ENCODE assay signal across 11 mouse cellular contexts in genomic region chr12:28623195-28623594, GRCm38 (mm10). TPM values are rescaled to one million over a fixed set of nuclear protein-coding genes. Genes with fewer than 3 reads are reported as not detected.
DNase-seq lines count a peak whose midpoint lies in the region; ATAC-seq lines count a peak whose summit lies in the region.
"Had no signal": no experiment of that assay in that cellular context is flagged by ENCODE, and none has a peak within 500 bp of the region (broad histone marks: within the 10 kb centered on the region; RNA-seq: fewer than 3 reads in every experiment).

Gene Colec11, minus strand, starts transcription at chr12:28623377.

- H3K27me3 ChIP-seq in megakaryocyte, embryonic 14.5 days (replicated peaks) = peaks cover 14% of the 10 kb centered on the region
- H3K27me3 ChIP-seq in heart, embryonic 11.5 days (ENCODE audit: control insufficient read depth, insufficient read depth, low read length) = no peaks in the 10 kb centered on the region
- no peaks in the 10 kb centered on the region for H3K27me3 ChIP-seq in intestine, embryonic 16.5 days (replicated peaks; ENCODE audit: control insufficient read depth, insufficient read depth, low read length)
- no peaks in the 10 kb centered on the region for H3K27me3 ChIP-seq in forebrain, embryonic 16.5 days (replicated peaks; ENCODE audit: control insufficient read depth, insufficient read depth, low read length)

- peak within 1 kb of the TSS; percentile 79 for H3K4me3 ChIP-seq in megakaryocyte, embryonic 14.5 days (replicated peaks)
- H3K4me3 ChIP-seq in heart, embryonic 11.5 days (ENCODE audit: low read depth, low read length) = no peak within 1 kb of the TSS
- no peak within 1 kb of the TSS for H3K4me3 ChIP-seq in intestine, embryonic 16.5 days (ENCODE audit: low read length)
- H3K4me3 ChIP-seq in forebrain, embryonic 16.5 days (replicated peaks; ENCODE audit: low read length) = no peak within 1 kb of the TSS

- no peak for ATAC-seq in megakaryocyte, adult 5-6 weeks (ENCODE audit: poor library complexity, severe bottlenecking)
- ATAC-seq in heart, embryonic 11.5 days (replicated peaks; ENCODE audit: insufficient number of reproducible peaks, low FRiP score, low TSS enrichment) = peak; percentile 56; the same call in 1 of the 2 replicates
- ATAC-seq in intestine, embryonic 16.5 days = no peak
- no peak for ATAC-seq in forebrain, embryonic 16.5 days

- H3K4me1 ChIP-seq in megakaryocyte, embryonic 14.5 days = peaks cover 79% of the 10 kb centered on the region
- H3K4me1 ChIP-seq in heart, embryonic 11.5 days (ENCODE audit: control insufficient read depth, insufficient read depth, low read length) = peaks cover 19% of the 10 kb centered on the region
- H3K4me1 ChIP-seq in intestine, embryonic 16.5 days (ENCODE audit: control insufficient read depth, insufficient read depth, low read length) = peaks cover 9% of the 10 kb centered on the region
- H3K4me1 ChIP-seq in forebrain, embryonic 16.5 days (replicated peaks; ENCODE audit: control insufficient read depth, insufficient read depth, low read length) = 0 out of 2 replicates have a peak, but pooled peaks cover 5% of the 10 kb centered on the region

- H3K27ac ChIP-seq in heart, embryonic 11.5 days (ENCODE audit: low read depth, low read length) = peak within 1 kb of the TSS; percentile 63
- H3K27ac ChIP-seq in intestine, embryonic 16.5 days (ENCODE audit: low read length) = 0 out of 2 replicates have a peak within 1 kb of the TSS, but pooled peaks have one; percentile 19
- H3K27ac ChIP-seq in forebrain, embryonic 16.5 days (ENCODE audit: low read length) = no peak within 1 kb of the TSS

- no peaks in the 10 kb centered on the region for H3K9me3 ChIP-seq in megakaryocyte, embryonic 14.5 days
- H3K9me3 ChIP-seq in heart, embryonic 11.5 days (replicated peaks; ENCODE audit: control insufficient read depth, low read length) = no peaks in the 10 kb centered on the region
- no peaks in the 10 kb centered on the region for H3K9me3 ChIP-seq in intestine, embryonic 16.5 days (ENCODE audit: control insufficient read depth, low read length)
- H3K9me3 ChIP-seq in forebrain, embryonic 16.5 days (ENCODE audit: control insufficient read depth, low read length) = no peaks in the 10 kb centered on the region

- WGBS in heart, embryonic 11.5 days (ENCODE audit: insufficient replicate concordance) = 19% methylated on average over 5 of the region's 5 CpGs
- 28% methylated on average over 5 of the region's 5 CpGs for WGBS in intestine, embryonic 16.5 days
- 72% methylated on average over 5 of the region's 5 CpGs for WGBS in forebrain, embryonic 16.5 days

- DNase-seq in lung, postnatal 4 days = peak; percentile 11 to 55
- no peak for DNase-seq in adipocyte (ENCODE audit: low spot score)
- no peak for DNase-seq in adrenal gland, postnatal 14 days
- DNase-seq: thymus, postnatal 25 days had no signal

- peaks cover 10% of the 10 kb centered on the region for H3K36me3 ChIP-seq in megakaryocyte, embryonic 14.5 days (replicated peaks; ENCODE audit: low read length)
- peaks cover 2% of the 10 kb centered on the region for H3K36me3 ChIP-seq in heart, embryonic 11.5 days (ENCODE audit: control insufficient read depth, insufficient read depth, low read length)
- H3K36me3 ChIP-seq in intestine, embryonic 16.5 days (ENCODE audit: control insufficient read depth, insufficient read depth, low read length) = no peaks in the 10 kb centered on the region
- H3K36me3 ChIP-seq in forebrain, embryonic 16.5 days (ENCODE audit: control insufficient read depth, insufficient read depth) = no peaks in the 10 kb centered on the region

- H3K9ac ChIP-seq in heart, embryonic 11.5 days (ENCODE audit: low read depth, low read length) = no peak within 1 kb of the TSS
- no peak within 1 kb of the TSS for H3K9ac ChIP-seq in intestine, embryonic 16.5 days (ENCODE audit: low read depth, low read length)
- H3K9ac ChIP-seq in forebrain, embryonic 16.5 days (replicated peaks; ENCODE audit: low read depth, low read length) = no peak within 1 kb of the TSS

- H3K4me2 ChIP-seq in heart, embryonic 11.5 days = peak within 1 kb of the TSS; percentile 53; the same call in 1 of the 2 replicates
- H3K4me2 ChIP-seq in intestine, embryonic 16.5 days (ENCODE audit: low read depth, low read length) = no peak within 1 kb of the TSS
- H3K4me2 ChIP-seq in forebrain, embryonic 16.5 days (ENCODE audit: low read length) = no peak within 1 kb of the TSS
- H3K4me2 ChIP-seq: midbrain, embryonic 11.5 days had no signal

RNA-seq across cellular contexts. Expression of gene Colec11, which starts in this region (rescaled TPM):
- 20.7 and 32.6 TPM in 2 replicates for polyA plus RNA-seq in megakaryocyte, embryonic 14.5 days (2012; ENCODE audit: insufficient read depth, low replicate concordance)
- 0.25 TPM in 1 of 2 replicates, not detected in the other for total RNA-seq in megakaryocyte, adult 5-6 weeks (2015)
- total RNA-seq in megakaryocyte, adult 5-6 weeks (2017) = 0.92 TPM in 1 of 2 replicates, not detected in the other
- 8.4 and 9.2 TPM in 2 replicates for polyA plus RNA-seq in heart, embryonic 11.5 days (2014; fragmentation: Nextera tagmentation; extraction: Ambion mirVana)
- 0.97 and 1.8 TPM in 2 replicates for polyA plus RNA-seq in intestine, embryonic 16.5 days (2015; fragmentation: Nextera tagmentation; extraction: Ambion mirVana)
- polyA plus RNA-seq in forebrain, embryonic 16.5 days (2015; fragmentation: Nextera tagmentation; extraction: Ambion mirVana) = 0.34 and 0.60 TPM in 2 replicates
- total RNA-seq in adrenal gland, postnatal 14 days (2021) = 2.3 and 7.7 TPM in 2 replicates
- total RNA-seq: hematopoietic stem cell, adult 5-6 weeks had no signal

Comparison
In these comparisons a context has a peak if more than half of its experiments do, and no peak if none do; other contexts are left out.
1. DNase-seq: peak in lung, postnatal 4 days (2 of 2); none in adipocyte (single experiment) and adrenal gland, postnatal 14 days (single experiment).